Mouse (Mus musculus) hindbrain, postnatal 0 days (tissue): ENCODE measurements at regions not wholly inside any gene's neighbourhood (a gene's known extent, or its start where the extent isn't known, plus 50 kb on each side); places are given as distances from the start of the nearest gene placed in this dataset.
A peak's percentile ranks its signal among the peaks of the same experiment; 100 is the strongest.

Experiments
- ATAC-seq: fragments of 200-750 bp; cut with Nextera tagmentation; 2 replicates; pipeline ENCODE4 v1.8.0; 2017; ENCODE audit warnings: mild to moderate bottlenecking, moderate TSS enrichment, moderate library complexity
- DNase-seq: peaks from one replicate; pipeline ENCODE4 v3.0.0-alpha.2; 2015; ENCODE audit warnings: low spot score
- H3K27ac ChIP-seq: fragments of 300-500 bp; sonication (generic); 2 replicates; pipeline ENCODE4 v1.5.1; 2014; ENCODE audit warnings: mild to moderate bottlenecking
- H3K27me3 ChIP-seq: fragments of 300-500 bp; sonication (generic); 2 replicates; pipeline ENCODE4 v1.6.1; 2014; ENCODE audit warnings: low read length, mixed read lengths; ENCODE audit not compliant: insufficient read depth
- H3K36me3 ChIP-seq: fragments of 300-500 bp; sonication (generic); 2 replicates; pipeline ENCODE4 v1.6.1; 2014; ENCODE audit warnings: low read length, mixed read lengths; ENCODE audit not compliant: insufficient read depth
- H3K4me1 ChIP-seq: fragments of 300-500 bp; sonication (generic); 2 replicates; pipeline ENCODE4 v1.6.1; 2014; ENCODE audit warnings: antibody characterized with exemption, low read length, mixed read lengths; ENCODE audit not compliant: insufficient read depth
- H3K4me2 ChIP-seq: fragments of 300-500 bp; sonication (generic); 2 replicates; pipeline ENCODE4 v1.6.1; 2014; ENCODE audit warnings: low read depth, mild to moderate bottlenecking, low read length, moderate library complexity, mixed read lengths
- H3K4me3 ChIP-seq: fragments of 300-500 bp; sonication (generic); 2 replicates; pipeline ENCODE4 v1.5.1; 2014; ENCODE audit warnings: low read length
- H3K9ac ChIP-seq: fragments of 300-500 bp; sonication (generic); replicated peaks from 2 replicates; pipeline ENCODE4 v1.6.1; 2014; ENCODE audit warnings: mild to moderate bottlenecking, low read length, moderate library complexity, mixed read lengths
- H3K9me3 ChIP-seq: fragments of 300-500 bp; sonication (generic); 2 replicates; pipeline ENCODE4 v1.6.1; 2016; ENCODE audit warnings: low read length, mixed read lengths
- CTCF ChIP-seq: IDR thresholded peaks from 2 replicates; pipeline ENCODE4 v1.5.1; 2016; ENCODE audit warnings: antibody characterized with exemption, control low read depth, low read depth
- WGBS: fragments of 180-500 bp; shearing (Covaris S2); extraction: QIAGEN DNeasy Blood & Tissue Kit; methylation state at CpG from one replicate; pipeline ENCODE4 v1.1.7; 2014; 5-methylcytosine and 5-hydroxymethylcytosine counted together

DNA sequence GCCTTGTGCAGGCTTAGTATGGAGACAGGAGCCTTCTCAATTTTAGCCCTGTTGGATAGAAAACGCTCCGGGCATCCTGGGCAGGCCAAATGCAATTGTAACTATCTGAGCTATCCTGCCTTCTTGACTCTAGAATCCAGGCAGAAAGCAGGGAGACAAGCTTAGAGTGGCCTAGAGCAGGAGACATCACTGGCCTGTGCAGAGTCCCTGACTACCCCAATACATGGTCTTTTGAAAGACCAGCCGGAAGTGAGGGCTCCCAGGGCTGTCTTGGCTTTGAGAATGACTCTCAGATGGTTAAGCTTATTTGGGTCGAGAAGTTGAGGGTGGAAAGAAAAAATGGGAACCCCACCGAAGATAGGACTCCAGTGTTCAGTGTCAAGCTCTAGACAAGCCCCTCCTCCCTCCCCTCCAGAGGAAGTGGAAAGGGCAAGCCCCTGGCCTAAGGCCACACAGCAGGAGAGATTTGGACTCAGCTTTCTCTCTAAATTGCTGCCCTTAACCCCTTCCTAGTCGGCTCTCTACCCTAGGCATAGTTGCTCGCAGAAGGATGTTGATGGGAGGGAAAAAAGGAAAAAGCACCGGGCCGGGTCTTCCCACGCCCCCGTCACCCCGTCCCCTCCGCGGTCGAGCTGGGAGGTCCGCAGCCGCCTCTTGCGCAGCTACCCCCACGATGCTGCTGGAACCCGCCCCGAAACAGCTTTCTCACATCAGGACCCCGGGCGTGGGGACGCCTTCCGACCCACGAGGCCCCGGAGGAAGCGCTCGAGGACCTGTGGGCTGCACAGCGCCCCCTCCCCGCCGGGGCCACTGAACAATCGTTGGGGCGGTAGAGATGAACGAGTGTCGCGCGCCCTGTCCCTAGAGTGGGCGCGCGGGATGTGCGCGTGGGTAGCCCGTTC is 96.1 kb downstream of the 1700001O22Rik start:
- peak overlapping the region; percentile 58 for H3K9ac ChIP-seq
- peak; percentile 66 for DNase-seq
- ATAC-seq: peak; percentile 39
- H3K4me1 ChIP-seq: peaks cover 36% of the 10 kb centered on the region
- peak overlapping the region; percentile 95 for H3K27ac ChIP-seq
- TF ChIP-seq CTCF: peak; percentile 33
- peak overlapping the region; percentile 54 for H3K4me2 ChIP-seq
- no peaks in the 10 kb centered on the region for H3K27me3 ChIP-seq
- H3K36me3 ChIP-seq: no peaks in the 10 kb centered on the region
- peak overlapping the region; percentile 18 for H3K4me3 ChIP-seq
- no peaks in the 10 kb centered on the region for H3K9me3 ChIP-seq
- 4% methylated on average over 44 of the region's 44 CpGs for WGBS

DNA sequence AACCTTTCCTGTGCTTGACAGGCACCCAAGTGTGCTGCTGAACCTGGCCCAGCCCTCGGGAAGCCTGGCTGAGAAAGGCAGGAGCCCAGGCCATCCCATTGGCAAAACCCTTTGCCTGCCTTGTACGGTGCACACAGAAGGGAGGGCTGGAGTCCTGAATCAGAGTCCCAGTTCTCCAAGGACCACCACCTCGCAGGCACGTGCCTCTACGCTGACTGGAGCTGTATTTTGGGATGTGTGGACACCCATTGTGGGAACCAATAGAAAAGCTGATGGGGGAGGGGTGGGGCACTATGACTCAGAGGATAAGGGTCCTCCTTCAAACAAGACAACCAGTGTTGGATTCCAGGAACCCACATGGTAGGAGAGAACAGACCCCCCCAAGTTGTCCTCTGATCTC is 97.4 kb downstream of the 1700001O22Rik start:
- ATAC-seq: no peak

DNA sequence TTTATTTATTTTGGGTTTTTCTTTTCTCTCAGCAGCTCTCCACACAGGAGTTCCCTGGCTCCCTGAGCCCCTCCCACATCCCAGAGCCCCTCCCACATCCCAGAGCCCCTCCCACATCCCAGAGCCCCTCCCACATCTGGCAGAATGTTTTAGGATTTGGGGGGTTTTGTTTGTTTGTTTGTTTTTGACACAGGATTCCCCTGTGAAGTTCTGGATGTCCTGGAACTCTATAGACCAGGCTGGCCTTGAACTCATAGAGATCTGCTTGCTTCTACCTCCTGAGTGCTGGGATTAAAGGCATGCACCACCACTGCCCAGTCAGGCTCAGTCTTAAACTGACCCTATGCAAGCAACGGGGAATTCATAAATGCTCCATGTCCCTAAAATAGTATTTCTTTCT is 100.2 kb downstream of the 1700001O22Rik start:
- DNase-seq: no peak
- TF ChIP-seq CTCF: no peak
- Histone ChIP-seq H3K9ac (no peak overlapping the region), H3K9me3 (no peaks in the 10 kb centered on the region), H3K27me3 (no peaks in the 10 kb centered on the region), H3K36me3 (no peaks in the 10 kb centered on the region), H3K4me1 (peaks cover 19% of the 10 kb centered on the region; the same call in 1 of the 2 replicates), H3K4me2 (no peak overlapping the region), H3K27ac (no peak overlapping the region), H3K4me3 (no peak overlapping the region)
- ATAC-seq: no peak
- 94% methylated on average over 1 of the region's 1 CpGs for WGBS

More for the DNA sequence above, 97.4 kb downstream of the 1700001O22Rik start:
- Histone ChIP-seq H3K27ac (no peak overlapping the region), H3K9me3 (no peaks in the 10 kb centered on the region), H3K4me1 (peaks cover 23% of the 10 kb centered on the region), H3K4me3 (no peak overlapping the region), H3K36me3 (no peaks in the 10 kb centered on the region), H3K4me2 (no peak overlapping the region), H3K9ac (no peak overlapping the region), H3K27me3 (no peaks in the 10 kb centered on the region)
- 64% methylated on average over 5 of the region's 5 CpGs for WGBS
- DNase-seq: no peak
- no peak for TF ChIP-seq CTCF

DNA sequence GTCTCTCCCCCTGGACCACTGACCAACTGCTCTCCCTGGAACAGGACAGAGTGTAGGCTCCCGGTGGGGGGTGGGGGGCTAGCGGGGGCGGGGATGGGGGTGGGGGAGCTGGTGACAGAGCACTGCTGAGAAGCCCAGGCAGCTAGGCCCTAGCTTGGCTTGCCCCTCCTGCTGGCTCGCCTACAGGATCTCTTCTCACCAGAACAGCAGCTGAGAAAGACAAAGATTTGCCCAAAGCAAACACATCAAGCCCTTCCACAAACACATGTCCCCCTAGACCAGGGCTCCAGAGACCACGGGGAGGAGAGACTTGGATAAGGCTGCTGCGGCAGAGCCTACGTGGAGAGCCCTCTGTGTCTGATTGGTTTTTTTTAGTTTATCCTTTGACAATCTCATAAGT is 100.8 kb downstream of the 1700001O22Rik start:
- Histone ChIP-seq H3K9me3 (no peaks in the 10 kb centered on the region), H3K27ac (peak overlapping the region; percentile 68), H3K9ac (no peak overlapping the region), H3K4me1 (peaks cover 15% of the 10 kb centered on the region; the same call in 1 of the 2 replicates), H3K4me2 (no peak overlapping the region), H3K4me3 (no peak overlapping the region), H3K36me3 (no peaks in the 10 kb centered on the region), H3K27me3 (no peaks in the 10 kb centered on the region)
- DNase-seq (peak; percentile 51), ATAC-seq (no peak)
- WGBS: 10% methylated on average over 7 of the region's 7 CpGs
- TF ChIP-seq CTCF: no peak

DNA sequence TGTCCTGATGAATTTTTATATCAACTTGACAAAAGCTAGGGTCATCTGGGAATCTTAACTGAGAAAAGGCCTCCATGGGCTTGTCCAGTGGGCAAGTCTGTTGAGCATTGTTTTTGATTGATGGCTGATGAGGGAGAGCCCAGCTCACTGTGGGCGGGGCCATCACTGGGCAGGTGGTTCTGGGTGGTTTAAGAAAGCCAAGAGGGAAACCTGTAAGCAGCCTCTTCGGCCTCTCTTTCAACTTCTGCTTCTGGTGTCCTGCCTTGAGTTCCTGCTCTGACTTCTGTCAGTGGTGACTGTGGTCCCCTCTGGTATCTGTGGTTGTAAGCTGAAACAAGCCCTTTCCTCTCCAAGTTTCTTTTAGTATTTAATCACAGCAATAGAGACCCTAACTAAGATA is 102.6 kb downstream of the 1700001O22Rik start:
- H3K9ac ChIP-seq: no peak overlapping the region
- DNase-seq (no peak), ATAC-seq (no peak)
- no peaks in the 10 kb centered on the region for H3K36me3 ChIP-seq
- peaks cover 8% of the 10 kb centered on the region for H3K4me1 ChIP-seq
- H3K27me3 ChIP-seq: no peaks in the 10 kb centered on the region
- H3K9me3 ChIP-seq: no peaks in the 10 kb centered on the region
- H3K4me3 ChIP-seq: no peak overlapping the region
- no peak for TF ChIP-seq CTCF
- 89% methylated on average over 2 of the region's 2 CpGs for WGBS
- no peak overlapping the region for H3K4me2 ChIP-seq
- H3K27ac ChIP-seq: no peak overlapping the region

DNA sequence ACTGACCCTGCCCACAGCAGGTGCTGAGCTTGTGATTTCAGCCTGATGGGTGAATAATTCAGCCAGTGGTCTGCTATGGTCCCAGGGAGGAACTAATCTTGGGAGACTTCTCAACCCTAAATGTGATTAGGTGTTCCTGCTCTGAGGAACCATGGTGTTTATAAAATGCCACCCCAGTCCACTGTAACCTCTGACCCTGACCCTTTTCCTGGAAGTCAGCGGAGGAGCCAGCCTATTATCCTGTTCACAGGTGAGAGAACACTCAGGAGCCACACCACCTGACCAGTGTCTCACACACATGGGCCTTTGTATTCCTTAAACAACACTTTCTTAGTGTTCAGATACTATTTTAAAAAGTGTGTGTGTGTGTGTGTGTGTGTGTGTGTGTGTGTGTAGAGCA is 103.0 kb downstream of the 1700001O22Rik start:
- WGBS: 94% methylated on average over 1 of the region's 1 CpGs
- H3K27ac ChIP-seq: peak overlapping the region; percentile 22
- H3K36me3 ChIP-seq: no peaks in the 10 kb centered on the region
- DNase-seq: no peak
- H3K9me3 ChIP-seq: no peaks in the 10 kb centered on the region
- ATAC-seq: no peak
- no peak overlapping the region for H3K4me2 ChIP-seq
- H3K27me3 ChIP-seq: no peaks in the 10 kb centered on the region
- peaks cover 13% of the 10 kb centered on the region; the same call in 1 of the 2 replicates for H3K4me1 ChIP-seq
- no peak for TF ChIP-seq CTCF
- H3K9ac ChIP-seq: no peak overlapping the region
- no peak overlapping the region for H3K4me3 ChIP-seq
